Mouse (Mus musculus) bone marrow, adult 2 months (tissue): ENCODE measurements around the gene Eif1b.

Experiments
- CTCF ChIP-seq: fragments of 200-500 bp; IDR thresholded peaks from 2 replicates; pipeline ENCODE4 v1.5.1; 2011; ENCODE audit warnings: low read length, control low read depth; ENCODE audit not compliant: control insufficient read depth, insufficient read depth
- POLR2A ChIP-seq: fragments of 200-500 bp; IDR thresholded peaks from 2 replicates; pipeline ENCODE4 v1.6.1; 2011; ENCODE audit warnings: low read depth, mild to moderate bottlenecking, control low read depth, low read length, borderline replicate concordance; ENCODE audit not compliant: control insufficient read depth

DNA sequence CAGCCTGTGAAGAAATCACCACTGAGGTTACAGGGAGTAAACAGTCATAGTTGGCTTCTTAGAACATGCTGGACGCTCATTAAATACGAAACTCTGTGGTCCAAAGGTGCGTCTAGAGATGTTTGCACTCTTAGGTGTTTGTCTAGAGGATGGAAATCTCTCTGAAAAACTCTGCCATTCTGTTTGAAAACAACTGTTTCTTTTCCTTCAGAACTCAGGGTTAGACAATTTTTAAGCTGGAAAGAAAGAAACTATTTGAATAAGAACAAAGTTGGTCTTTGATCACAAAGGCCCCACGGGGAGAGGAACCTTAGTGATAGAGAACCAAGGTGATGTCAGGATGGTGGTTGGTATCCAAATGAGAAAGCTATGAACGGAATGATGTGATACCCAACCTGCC is 38.4 kb downstream of the Eif1b start:
- TF ChIP-seq POLR2A (no peak), CTCF (no peak)
